Mouse (Mus musculus): ENCODE results near the gene Gtf3c2. TPM values are rescaled to one million over a fixed set of nuclear protein-coding genes. Genes with fewer than 3 reads are reported as not detected.
A peak's percentile ranks its signal among the peaks of the same experiment; 100 is the strongest.
"Not testable (repeated sequence)": the region's sequence is repeated elsewhere in the genome, so short reads cannot be mapped to it uniquely, and the experiment has no call there.

Gene Gtf3c2
- polyA plus RNA-seq, 1 experiment: 36.9 TPM

DNA sequence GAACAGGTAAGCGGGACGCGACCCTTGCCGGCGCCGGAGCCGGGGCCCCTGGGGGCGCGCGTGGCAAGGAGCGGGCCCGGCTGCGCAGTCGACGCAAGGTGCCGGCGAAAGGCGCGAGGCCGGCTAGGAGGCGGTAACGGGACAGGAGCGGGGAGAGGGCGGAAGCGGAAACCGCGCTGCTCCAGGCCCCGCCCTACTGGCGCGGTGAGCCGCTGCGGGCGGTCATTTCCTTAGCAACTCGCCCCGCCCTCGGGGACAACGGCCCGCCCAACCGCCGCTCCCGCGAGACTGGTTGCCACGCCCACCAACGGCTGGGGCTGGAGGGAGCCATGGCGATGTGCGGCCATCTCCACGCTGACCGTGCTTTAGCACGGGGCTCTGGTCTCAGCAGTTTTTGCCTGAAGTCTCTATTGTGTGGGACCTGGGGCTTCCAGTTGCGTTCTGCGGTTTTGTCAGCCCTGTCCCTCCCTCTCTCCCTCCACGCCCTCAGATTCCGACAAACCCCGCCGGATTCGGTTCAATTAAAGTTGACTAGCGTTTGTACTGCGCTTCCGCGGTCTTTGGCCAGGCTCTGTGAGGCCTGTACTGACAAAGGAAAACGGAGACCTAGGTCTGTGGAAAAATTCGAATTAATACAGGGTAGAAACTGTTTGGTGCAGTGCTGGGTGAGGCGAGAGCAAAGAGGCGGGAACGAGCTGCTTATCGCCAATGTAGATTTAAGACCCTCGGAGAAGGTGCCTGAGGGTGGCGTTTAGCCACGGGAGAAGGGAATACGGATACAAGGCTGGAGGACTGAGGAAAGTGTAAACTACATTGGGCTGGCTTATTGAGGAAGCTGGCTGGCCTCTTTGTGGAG lies 40.7 kb upstream of the Gtf3c2 start, which contains the start of gene Ppm1g:
Gene Ppm1g, minus strand, starts transcription at position 240 of the 856 bp plus-strand sequence.
- TF ChIP-seq USF1 (IDR thresholded peaks at IDR 0.05; ENCODE audit: low read depth): no peak
- peak; percentile 53 for TF ChIP-seq MAX (IDR thresholded peaks at IDR 0.05)
- Histone ChIP-seq H3K36me3 (ENCODE audit: control insufficient read depth, insufficient read depth) (peaks cover 8% of the 10 kb centered on the region), H3ac (ENCODE audit: control insufficient read depth, insufficient read length, low read depth) (peak within 1 kb of the TSS; percentile 89), H3K4me3 (ENCODE audit: insufficient read depth, poor library complexity, severe bottlenecking) (peak within 1 kb of the TSS; percentile 76), H3K79me2 (ENCODE audit: control insufficient read depth, insufficient read depth) (peaks cover 58% of the 10 kb centered on the region), H3K27me3 (ENCODE audit: control insufficient read depth, insufficient read depth, insufficient read length) (no peaks in the 10 kb centered on the region), H3K79me3 (ENCODE audit: low read depth) (peaks cover 41% of the 10 kb centered on the region)

DNA sequence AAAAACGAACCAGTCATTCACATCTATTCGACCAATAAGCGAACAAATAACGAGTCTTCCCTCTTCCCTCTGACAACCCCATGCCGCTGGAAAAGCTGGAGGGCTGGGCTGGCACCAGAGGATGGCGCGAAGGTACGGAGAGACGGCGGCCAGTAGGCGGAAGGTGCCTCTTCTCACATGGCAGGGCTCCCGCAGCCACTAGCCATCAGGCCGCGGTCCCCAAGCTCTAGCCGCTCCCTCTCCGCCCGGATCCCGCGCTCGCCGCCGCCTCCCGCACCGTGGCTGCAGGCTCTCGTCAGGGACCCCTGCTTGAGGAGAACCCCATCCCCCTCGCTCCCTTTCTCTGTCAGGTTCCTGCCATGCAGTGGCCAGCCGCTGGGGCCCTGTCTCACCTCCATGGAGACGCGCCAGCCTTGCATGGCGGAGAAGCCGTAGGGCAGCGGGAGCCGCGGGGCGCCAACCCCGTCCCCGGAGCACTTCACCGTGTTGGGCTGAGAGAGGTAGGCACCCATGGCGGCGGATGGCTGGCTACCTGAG lies 40.0 kb upstream of the Gtf3c2 start:
- H3ac ChIP-seq (ENCODE audit: control insufficient read depth, insufficient read length, low read depth): peak overlapping the region; percentile 89
- no peak for TF ChIP-seq MYOD1 (IDR thresholded peaks at IDR 0.05; ENCODE audit: control insufficient read depth, insufficient read length, low read depth)
- H3K79me3 ChIP-seq (ENCODE audit: low read depth): peaks cover 48% of the 10 kb centered on the region
- peak overlapping the region; percentile 76 for H3K4me3 ChIP-seq (ENCODE audit: insufficient read depth, poor library complexity, severe bottlenecking)
- H3K79me2 ChIP-seq (ENCODE audit: control insufficient read depth, insufficient read depth): peaks cover 65% of the 10 kb centered on the region
- H3K36me3 ChIP-seq (ENCODE audit: control insufficient read depth, insufficient read depth): peaks cover 8% of the 10 kb centered on the region
- no peaks in the 10 kb centered on the region for H3K27me3 ChIP-seq (ENCODE audit: control insufficient read depth, insufficient read depth, insufficient read length)

DNA sequence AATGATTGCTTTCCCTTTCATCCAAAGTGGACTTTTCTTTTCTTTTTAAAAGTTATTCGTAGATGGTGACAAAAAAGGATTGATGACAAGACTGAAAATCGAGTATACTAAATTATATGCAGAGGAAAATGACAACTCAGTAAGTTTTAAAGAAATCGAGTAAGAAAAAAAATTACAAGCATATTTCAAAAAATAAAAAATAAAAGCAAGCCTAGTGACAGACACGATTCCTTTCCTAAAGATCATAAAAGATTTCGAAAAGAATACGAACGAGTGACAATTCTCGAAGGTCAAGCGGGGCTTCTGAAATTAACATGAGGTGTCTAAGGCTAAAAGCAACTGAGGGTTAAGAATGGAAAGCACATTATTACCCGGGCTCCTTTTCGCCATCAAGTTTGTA lies 39.5 kb upstream of the Gtf3c2 start:
- Histone ChIP-seq H3ac (ENCODE audit: control insufficient read depth, insufficient read length, low read depth) (peak overlapping the region; percentile 89), H3K4me3 (ENCODE audit: insufficient read depth, poor library complexity, severe bottlenecking) (peak overlapping the region; percentile 76), H3K79me3 (ENCODE audit: low read depth) (peaks cover 53% of the 10 kb centered on the region), H3K36me3 (ENCODE audit: control insufficient read depth, insufficient read depth) (peaks cover 8% of the 10 kb centered on the region), H3K27me3 (ENCODE audit: control insufficient read depth, insufficient read depth, insufficient read length) (no peaks in the 10 kb centered on the region), H3K79me2 (ENCODE audit: control insufficient read depth, insufficient read depth) (peaks cover 70% of the 10 kb centered on the region)
- no peak for TF ChIP-seq CEBPB (IDR thresholded peaks at IDR 0.05; ENCODE audit: low read depth)
- TF ChIP-seq FOSL1 (IDR thresholded peaks at IDR 0.05; ENCODE audit: insufficient read depth, low read length, poor library complexity, severe bottlenecking): no peak
- no peak for TF ChIP-seq CTCF (IDR thresholded peaks at IDR 0.05; ENCODE audit: control insufficient read depth, insufficient read depth, insufficient read length)
- no peak for TF ChIP-seq MYOD1 (IDR thresholded peaks at IDR 0.05; ENCODE audit: control insufficient read depth, insufficient read length, low read depth)
- no peak for TF ChIP-seq MAX (IDR thresholded peaks at IDR 0.05)
- TF ChIP-seq USF1 (IDR thresholded peaks at IDR 0.05; ENCODE audit: low read depth): no peak
- TF ChIP-seq MYOG (IDR thresholded peaks at IDR 0.05; ENCODE audit: control insufficient read depth, extremely low read depth, insufficient read length): no peak

DNA sequence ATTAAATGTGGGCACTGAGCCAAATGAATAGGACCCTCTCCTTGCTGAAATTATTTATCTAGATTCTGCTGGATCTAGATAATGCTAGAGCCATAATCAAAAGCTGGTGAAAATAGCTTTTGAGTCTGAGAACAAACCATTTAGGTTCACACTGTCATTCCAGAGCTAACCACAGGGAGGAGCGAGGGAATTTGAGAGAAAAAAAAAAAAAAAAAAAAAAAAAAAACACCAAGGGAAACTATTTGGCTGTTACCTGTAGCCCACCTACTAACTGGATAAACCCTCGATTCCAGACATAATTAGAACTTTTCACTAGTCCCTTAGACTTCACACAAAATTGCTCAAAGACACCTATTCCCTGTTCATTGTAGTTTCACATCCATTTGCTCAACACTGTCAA lies 39.1 kb upstream of the Gtf3c2 start:
- Histone ChIP-seq H3K79me3 (ENCODE audit: low read depth) (peaks cover 57% of the 10 kb centered on the region), H3K27me3 (ENCODE audit: control insufficient read depth, insufficient read depth, insufficient read length) (no peaks in the 10 kb centered on the region), H3ac (ENCODE audit: control insufficient read depth, insufficient read length, low read depth) (no peak overlapping the region), H3K79me2 (ENCODE audit: control insufficient read depth, insufficient read depth) (peaks cover 74% of the 10 kb centered on the region), H3K4me3 (ENCODE audit: insufficient read depth, poor library complexity, severe bottlenecking) (peak overlapping the region; percentile 76), H3K36me3 (ENCODE audit: control insufficient read depth, insufficient read depth) (peaks cover 8% of the 10 kb centered on the region)
- TF ChIP-seq USF1 (IDR thresholded peaks at IDR 0.05; ENCODE audit: low read depth) (no peak), MYOD1 (IDR thresholded peaks at IDR 0.05; ENCODE audit: control insufficient read depth, insufficient read length, low read depth) (no peak), FOSL1 (IDR thresholded peaks at IDR 0.05; ENCODE audit: insufficient read depth, low read length, poor library complexity, severe bottlenecking) (no peak), MYOG (IDR thresholded peaks at IDR 0.05; ENCODE audit: control insufficient read depth, extremely low read depth, insufficient read length) (no peak), CEBPB (IDR thresholded peaks at IDR 0.05; ENCODE audit: low read depth) (no peak), CTCF (IDR thresholded peaks at IDR 0.05; ENCODE audit: control insufficient read depth, insufficient read depth, insufficient read length) (no peak)

DNA sequence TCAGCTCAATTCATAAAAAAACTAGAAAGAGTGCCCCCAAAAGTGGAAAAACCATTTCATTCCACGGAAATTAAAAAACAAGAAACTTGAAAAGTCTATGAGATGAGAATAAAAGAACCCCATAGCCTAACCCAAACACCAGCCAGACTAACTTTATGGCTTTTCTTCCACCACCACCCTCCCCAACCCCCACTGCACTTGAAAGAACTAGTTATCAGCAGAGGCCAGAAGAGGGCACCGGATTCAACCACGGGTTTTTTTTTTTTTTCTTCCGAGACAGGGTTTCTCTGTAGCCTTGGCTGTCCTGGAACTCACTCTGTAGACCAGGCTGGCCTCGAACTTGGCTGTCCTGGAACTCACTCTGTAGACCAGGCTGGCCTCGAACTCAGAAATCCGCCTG lies 38.4 kb upstream of the Gtf3c2 start:
- peaks cover 82% of the 10 kb centered on the region for H3K79me2 ChIP-seq (ENCODE audit: control insufficient read depth, insufficient read depth)
- H3K27me3 ChIP-seq (ENCODE audit: control insufficient read depth, insufficient read depth, insufficient read length): no peaks in the 10 kb centered on the region
- H3K79me3 ChIP-seq (ENCODE audit: low read depth): peaks cover 63% of the 10 kb centered on the region
- no peak overlapping the region for H3ac ChIP-seq (ENCODE audit: control insufficient read depth, insufficient read length, low read depth)
- TF ChIP-seq MYOG (IDR thresholded peaks at IDR 0.05; ENCODE audit: control insufficient read depth, extremely low read depth, insufficient read length) (no peak), MYOD1 (IDR thresholded peaks at IDR 0.05; ENCODE audit: control insufficient read depth, insufficient read length, low read depth) (no peak), CEBPB (IDR thresholded peaks at IDR 0.05; ENCODE audit: low read depth) (no peak), CTCF (IDR thresholded peaks at IDR 0.05; ENCODE audit: control insufficient read depth, insufficient read depth, insufficient read length) (no peak), FOSL1 (IDR thresholded peaks at IDR 0.05; ENCODE audit: insufficient read depth, low read length, poor library complexity, severe bottlenecking) (no peak), USF1 (IDR thresholded peaks at IDR 0.05; ENCODE audit: low read depth) (no peak), MAX (IDR thresholded peaks at IDR 0.05) (no peak)
- H3K36me3 ChIP-seq (ENCODE audit: control insufficient read depth, insufficient read depth): peaks cover 8% of the 10 kb centered on the region
- H3K4me3 ChIP-seq (ENCODE audit: insufficient read depth, poor library complexity, severe bottlenecking): no peak overlapping the region

DNA sequence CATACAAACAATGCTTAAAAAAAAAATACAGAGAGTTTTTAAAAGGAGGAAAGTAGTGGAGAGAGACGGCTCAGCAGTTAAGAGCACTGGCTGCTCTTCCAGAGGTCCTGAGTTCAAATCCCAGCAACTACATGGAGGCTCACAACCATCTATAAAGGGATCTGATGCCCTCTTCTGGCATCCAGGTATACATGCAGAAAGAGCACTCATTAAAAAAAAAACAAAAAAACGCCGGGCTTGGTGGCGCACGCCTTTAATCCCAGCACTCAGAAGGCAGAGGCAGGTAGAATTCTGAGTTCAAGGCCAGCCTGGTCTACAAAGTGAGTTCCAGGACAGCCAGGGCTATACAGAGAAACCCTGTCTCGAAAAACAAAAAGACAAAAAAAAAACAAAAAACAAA lies 36.6 kb upstream of the Gtf3c2 start:
- H3ac ChIP-seq (ENCODE audit: control insufficient read depth, insufficient read length, low read depth); H3K27me3 ChIP-seq (ENCODE audit: control insufficient read depth, insufficient read depth, insufficient read length); H3K4me3 ChIP-seq (ENCODE audit: insufficient read depth, poor library complexity, severe bottlenecking); H3K36me3 ChIP-seq (ENCODE audit: control insufficient read depth, insufficient read depth): not testable (repeated sequence)
- Histone ChIP-seq H3K79me2 (ENCODE audit: control insufficient read depth, insufficient read depth) (peaks cover 99% of the 10 kb centered on the region), H3K79me3 (ENCODE audit: low read depth) (peaks cover 80% of the 10 kb centered on the region)
